Mouse (Mus musculus): ENCODE results near the gene Cd6. TPM values are rescaled to one million over a fixed set of nuclear protein-coding genes. Genes with fewer than 3 reads are reported as not detected.
A peak's percentile ranks its signal among the peaks of the same experiment; 100 is the strongest.

Cd6 gene
- total RNA-seq, 2 experiments from 2014 or later: 2.3 to 4.1 TPM

- DNase-seq: no peak
Observed at GRCm38 (mm10) chr19:10762468-10762867, 67.4 kb downstream of the Cd6 start.

GRCm38 (mm10) chr19:10761794-10762415 lies 68.0 kb downstream of the Cd6 start:
- no peak for DNase-seq

- no peak for DNase-seq
Observed at GRCm38 (mm10) chr19:10759983-10760831, 69.7 kb downstream of the Cd6 start.

- no peak for DNase-seq
Observed at GRCm38 (mm10) chr19:10759525-10759924, 70.3 kb downstream of the Cd6 start.

- DNase-seq: no peak
Observed at GRCm38 (mm10) chr19:10758708-10759107, 71.2 kb downstream of the Cd6 start.

- no peak for DNase-seq
Observed at GRCm38 (mm10) chr19:10757526-10757925, 72.3 kb downstream of the Cd6 start.

- no peak for DNase-seq
Observed at GRCm38 (mm10) chr19:10757125-10757524, 72.7 kb downstream of the Cd6 start.

- no peak for DNase-seq
Observed at GRCm38 (mm10) chr19:10752646-10753045, 77.2 kb downstream of the Cd6 start.

- no peak for DNase-seq
Observed at GRCm38 (mm10) chr19:10752106-10752505, 77.8 kb downstream of the Cd6 start.

- DNase-seq: no peak
Observed at GRCm38 (mm10) chr19:10751607-10752006, 78.3 kb downstream of the Cd6 start.

- DNase-seq: no peak
Observed at GRCm38 (mm10) chr19:10750161-10750560, 79.7 kb downstream of the Cd6 start.

GRCm38 (mm10) chr19:10749295-10749694 lies 80.6 kb downstream of the Cd6 start:
- DNase-seq: no peak

- no peak for DNase-seq
Observed at GRCm38 (mm10) chr19:10748401-10749102, 81.3 kb downstream of the Cd6 start.

GRCm38 (mm10) chr19:10747718-10748117 lies 82.1 kb downstream of the Cd6 start:
- DNase-seq: peak; percentile 12

GRCm38 (mm10) chr19:10747182-10747581 lies 82.7 kb downstream of the Cd6 start:
- no peak for DNase-seq

GRCm38 (mm10) chr19:10742565-10742964 lies 87.3 kb downstream of the Cd6 start:
- no peak for DNase-seq

- no peak for DNase-seq
Observed at GRCm38 (mm10) chr19:10742145-10742544, 87.7 kb downstream of the Cd6 start.

GRCm38 (mm10) chr19:10740641-10741440 lies 89.0 kb downstream of the Cd6 start:
- no peak for DNase-seq

- no peak for DNase-seq
Observed at GRCm38 (mm10) chr19:10739916-10740315, 89.9 kb downstream of the Cd6 start.
